Mouse (Mus musculus) hindbrain, embryonic 10.5 days (tissue): Measurements from ENCODE around the gene Pik3r5. TPM values are rescaled to one million over a fixed set of nuclear protein-coding genes. Genes with fewer than 3 reads are reported as not detected.

Source experiments
- DNase-seq: peaks from one replicate; pipeline ENCODE4 v3.0.0-alpha.2; 2017; ENCODE audit warnings: low spot score
- H3K27ac ChIP-seq: fragments of 300-500 bp; sonication (generic); 2 replicates; pipeline ENCODE4 v1.5.1; 2016; ENCODE audit warnings: mild to moderate bottlenecking, moderate library complexity
- H3K27me3 ChIP-seq: fragments of 300-500 bp; sonication (generic); 2 replicates; pipeline ENCODE4 v1.6.1; 2016; ENCODE audit warnings: mild to moderate bottlenecking; ENCODE audit not compliant: poor library complexity, insufficient read depth, severe bottlenecking
- H3K36me3 ChIP-seq: fragments of 300-500 bp; sonication (generic); 2 replicates; pipeline ENCODE4 v1.6.1; 2016; ENCODE audit warnings: mild to moderate bottlenecking, moderate library complexity
- H3K4me1 ChIP-seq: fragments of 300-500 bp; sonication (generic); replicated peaks from 2 replicates; pipeline ENCODE4 v1.6.1; 2016; ENCODE audit warnings: mild to moderate bottlenecking
- H3K4me3 ChIP-seq: fragments of 300-500 bp; sonication (generic); 2 replicates; pipeline ENCODE4 v1.5.1; 2016; ENCODE audit warnings: mild to moderate bottlenecking, moderate library complexity
- H3K9me3 ChIP-seq: fragments of 300-500 bp; sonication (generic); 2 replicates; pipeline ENCODE4 v1.6.1; 2016; ENCODE audit warnings: mild to moderate bottlenecking, moderate library complexity
- WGBS: fragments of 180-500 bp; shearing (Covaris S2); methylation state at CpG from one replicate; pipeline ENCODE4 v1.1.7; 2016; 5-methylcytosine and 5-hydroxymethylcytosine counted together
- polyA plus RNA-seq: library from polyadenylated mRNA; unstranded; fragments of >200 nt; fragmentation: Nextera tagmentation; extraction: Ambion mirVana; gene quantifications from 2 replicates; pipeline ENCODE4 v1.2.1, GENCODE M21; 2016

The Pik3r5 gene
- polyA plus RNA-seq, 1 experiment from 2014 or later: 0.88 TPM

GRCm38 (mm10) chr11:68390381-68391287 lies 41.3 kb upstream of the Pik3r5 start:
- DNase-seq: no peak
- Histone ChIP-seq H3K9me3 (peaks cover 4% of the 10 kb centered on the region; the same call in 1 of the 2 replicates), H3K27ac (no peak overlapping the region), H3K36me3 (no peaks in the 10 kb centered on the region), H3K4me3 (no peak overlapping the region), H3K27me3 (peaks cover 98% of the 10 kb centered on the region), H3K4me1 (peaks cover 68% of the 10 kb centered on the region)
- WGBS: 4% methylated on average over 19 of the region's 19 CpGs

- H3K27me3 ChIP-seq: peaks cover 98% of the 10 kb centered on the region
- no peak overlapping the region for H3K4me3 ChIP-seq
- H3K4me1 ChIP-seq: peaks cover 52% of the 10 kb centered on the region
- no peak for DNase-seq
- no peaks in the 10 kb centered on the region for H3K36me3 ChIP-seq
- 25% methylated on average over 2 of the region's 2 CpGs for WGBS
- no peak overlapping the region for H3K27ac ChIP-seq
- H3K9me3 ChIP-seq: peaks cover 8% of the 10 kb centered on the region; the same call in 1 of the 2 replicates
These were observed 37.9 kb upstream of the Pik3r5 start for GRCm38 (mm10) chr11:68393897-68394490.

- no peak overlapping the region for H3K27ac ChIP-seq
- peaks cover 8% of the 10 kb centered on the region; the same call in 1 of the 2 replicates for H3K9me3 ChIP-seq
- peaks cover 98% of the 10 kb centered on the region for H3K27me3 ChIP-seq
- no peak for DNase-seq
- H3K4me1 ChIP-seq: peaks cover 53% of the 10 kb centered on the region
- no peak overlapping the region for H3K4me3 ChIP-seq
- WGBS: 52% methylated on average over 4 of the region's 4 CpGs
- H3K36me3 ChIP-seq: no peaks in the 10 kb centered on the region
These were observed 37.2 kb upstream of the Pik3r5 start for GRCm38 (mm10) chr11:68394749-68395148.

- WGBS: 55% methylated on average over 5 of the region's 5 CpGs
- no peak overlapping the region for H3K27ac ChIP-seq
- H3K36me3 ChIP-seq: no peaks in the 10 kb centered on the region
- no peak overlapping the region for H3K4me3 ChIP-seq
- no peak for DNase-seq
- H3K9me3 ChIP-seq: peaks cover 8% of the 10 kb centered on the region; the same call in 1 of the 2 replicates
- H3K4me1 ChIP-seq: peaks cover 53% of the 10 kb centered on the region
- H3K27me3 ChIP-seq: peaks cover 98% of the 10 kb centered on the region
These were observed 36.4 kb upstream of the Pik3r5 start for GRCm38 (mm10) chr11:68395546-68395945.

- no peak for DNase-seq
- Histone ChIP-seq H3K27ac (peak overlapping the region; percentile 90), H3K4me3 (peak overlapping the region; percentile 61), H3K36me3 (no peaks in the 10 kb centered on the region), H3K27me3 (peaks cover 100% of the 10 kb centered on the region), H3K9me3 (0 out of 2 replicates have a peak, but pooled peaks cover 4% of the 10 kb centered on the region), H3K4me1 (peaks cover 49% of the 10 kb centered on the region)
- WGBS: 5% methylated on average over 24 of the region's 24 CpGs
These were observed 32.9 kb upstream of the Pik3r5 start for GRCm38 (mm10) chr11:68398891-68399547.

GRCm38 (mm10) chr11:68399548-68400020 lies 32.3 kb upstream of the Pik3r5 start:
- H3K27ac ChIP-seq: peak overlapping the region; percentile 90
- peaks cover 45% of the 10 kb centered on the region for H3K4me1 ChIP-seq
- H3K36me3 ChIP-seq: no peaks in the 10 kb centered on the region
- 0 out of 2 replicates have a peak, but pooled peaks cover 4% of the 10 kb centered on the region for H3K9me3 ChIP-seq
- DNase-seq: peak; percentile 88
- under 1% methylated on average over 47 of the region's 47 CpGs for WGBS
- peaks cover 100% of the 10 kb centered on the region for H3K27me3 ChIP-seq
- peak overlapping the region; percentile 61 for H3K4me3 ChIP-seq

- peak; percentile 75 for DNase-seq
- peaks cover 97% of the 10 kb centered on the region for H3K27me3 ChIP-seq
- peak overlapping the region; percentile 61 for H3K4me3 ChIP-seq
- H3K4me1 ChIP-seq: peaks cover 45% of the 10 kb centered on the region
- peak overlapping the region; percentile 90 for H3K27ac ChIP-seq
- under 1% methylated on average over 56 of the region's 57 CpGs for WGBS
- H3K36me3 ChIP-seq: no peaks in the 10 kb centered on the region
- 0 out of 2 replicates have a peak, but pooled peaks cover 4% of the 10 kb centered on the region for H3K9me3 ChIP-seq
These were observed 31.8 kb upstream of the Pik3r5 start for GRCm38 (mm10) chr11:68400021-68400671.

- H3K9me3 ChIP-seq: 0 out of 2 replicates have a peak, but pooled peaks cover 4% of the 10 kb centered on the region
These were observed 31.1 kb upstream of the Pik3r5 start, which contains the start of gene Ntn1 for GRCm38 (mm10) chr11:68400727-68401219. TSS of gene Ntn1 (minus strand) at chr11:68400823.

GRCm38 (mm10) chr11:68401428-68401827 lies 30.5 kb upstream of the Pik3r5 start:
- peak overlapping the region; percentile 61 for H3K4me3 ChIP-seq
- 16% methylated on average over 5 of the region's 5 CpGs for WGBS

More at GRCm38 (mm10) chr11:68400727-68401219, 31.1 kb upstream of the Pik3r5 start, which contains the start of gene Ntn1:
- peak within 1 kb of the TSS; percentile 61 for H3K4me3 ChIP-seq
- H3K36me3 ChIP-seq: no peaks in the 10 kb centered on the region
- no peak for DNase-seq
- H3K27ac ChIP-seq: peak within 1 kb of the TSS; percentile 90
- 5% methylated on average over 11 of the region's 11 CpGs for WGBS
- H3K4me1 ChIP-seq: peaks cover 43% of the 10 kb centered on the region
- H3K27me3 ChIP-seq: peaks cover 96% of the 10 kb centered on the region

GRCm38 (mm10) chr11:68404185-68404584 lies 27.7 kb upstream of the Pik3r5 start:
- Histone ChIP-seq H3K4me1 (peaks cover 32% of the 10 kb centered on the region), H3K27ac (no peak overlapping the region), H3K36me3 (no peaks in the 10 kb centered on the region), H3K4me3 (no peak overlapping the region), H3K27me3 (peaks cover 87% of the 10 kb centered on the region), H3K9me3 (no peaks in the 10 kb centered on the region)
- WGBS: 62% methylated on average over 4 of the region's 4 CpGs
- no peak for DNase-seq

More at GRCm38 (mm10) chr11:68401428-68401827, 30.5 kb upstream of the Pik3r5 start:
- no peaks in the 10 kb centered on the region for H3K9me3 ChIP-seq
- peaks cover 96% of the 10 kb centered on the region for H3K27me3 ChIP-seq
- DNase-seq: no peak
- no peak overlapping the region for H3K27ac ChIP-seq
- H3K4me1 ChIP-seq: peaks cover 43% of the 10 kb centered on the region
- no peaks in the 10 kb centered on the region for H3K36me3 ChIP-seq

- WGBS: 92% methylated on average over 8 of the region's 8 CpGs
- peaks cover 18% of the 10 kb centered on the region; the same call in 1 of the 2 replicates for H3K4me1 ChIP-seq
- DNase-seq: no peak
These were observed 26.3 kb upstream of the Pik3r5 start for GRCm38 (mm10) chr11:68405576-68405975.

More at GRCm38 (mm10) chr11:68405576-68405975, 26.3 kb upstream of the Pik3r5 start:
- no peaks in the 10 kb centered on the region for H3K9me3 ChIP-seq
- H3K36me3 ChIP-seq: no peaks in the 10 kb centered on the region
- H3K27ac ChIP-seq: no peak overlapping the region
- no peak overlapping the region for H3K4me3 ChIP-seq
- peaks cover 80% of the 10 kb centered on the region for H3K27me3 ChIP-seq
